Mouse (Mus musculus) CH12.LX (cell line): ENCODE data around the gene Tbc1d14. TPM values are rescaled to one million over a fixed set of nuclear protein-coding genes. Genes with fewer than 3 reads are reported as not detected.
A peak's percentile ranks its signal among the peaks of the same experiment; 100 is the strongest.

Experiments
- DNase-seq: peaks from one replicate; pipeline ENCODE4 v3.0.0-alpha.2; 2013; ENCODE audit errors: extremely low read depth
- H3K27ac ChIP-seq: 2 replicates; pipeline ENCODE4 v1.5.1; 2012; ENCODE audit warnings: low read depth, mild to moderate bottlenecking, control low read depth, moderate library complexity; ENCODE audit not compliant: insufficient read depth
- H3K27me3 ChIP-seq: replicated peaks from 2 replicates; pipeline ENCODE3; 2012; ENCODE audit warnings: inconsistent platforms
- H3K36me3 ChIP-seq, 2 experiments: replicated peaks in 1 of 2; 2 replicates each; pipeline versions ENCODE3 to v1.6.1; 2012; ENCODE audit warnings: inconsistent platforms in 1 of 2, low read length in 1 of 2, mild to moderate bottlenecking in 1 of 2, mixed read lengths in 1 of 2, moderate library complexity in 1 of 2; ENCODE audit not compliant: control insufficient read depth in 1 of 2, insufficient read depth in 1 of 2
- H3K4me1 ChIP-seq, 2 experiments: 2 replicates each; pipeline ENCODE4 v1.6.1; 2012; ENCODE audit warnings: inconsistent platforms in 1 of 2, moderate library complexity in 1 of 2; ENCODE audit not compliant: insufficient read depth in 2 of 2, control insufficient read depth in 1 of 2
- H3K4me2 ChIP-seq: 2 replicates; pipeline ENCODE4 v1.6.1; 2012; ENCODE audit warnings: low read depth, mild to moderate bottlenecking, control low read depth; ENCODE audit not compliant: poor library complexity, insufficient read depth, severe bottlenecking
- H3K4me3 ChIP-seq, 3 experiments: fragments of 150-350 bp in 1 of 3; sonication (generic) in 1 of 3; replicated peaks in 1 of 3; 2 replicates each; pipeline versions ENCODE3 to v1.5.1; 2011 to 2012; ENCODE audit warnings: low read depth in 2 of 3, low read length in 2 of 3, mild to moderate bottlenecking in 2 of 3, moderate library complexity in 2 of 3, control low read depth in 1 of 3, improper control_type of control experiment in 1 of 3, inconsistent platforms in 1 of 3, mixed read lengths in 1 of 3; ENCODE audit not compliant: poor library complexity in 1 of 3
- H3K79me2 ChIP-seq: replicated peaks from 2 replicates; pipeline ENCODE4 v1.6.1; 2012; ENCODE audit warnings: mild to moderate bottlenecking, moderate library complexity; ENCODE audit not compliant: control insufficient read depth, poor library complexity, insufficient read depth, severe bottlenecking; ENCODE audit errors: extremely low read depth
- H3K9ac ChIP-seq: 2 replicates; pipeline ENCODE4 v1.6.1; 2012; ENCODE audit warnings: low read depth, mild to moderate bottlenecking, control low read depth, moderate library complexity; ENCODE audit not compliant: insufficient read depth
- H3K9me3 ChIP-seq: replicated peaks from 2 replicates; pipeline ENCODE3; 2012; ENCODE audit warnings: low read length, inconsistent platforms, mixed read lengths
- BHLHE40 ChIP-seq: IDR thresholded peaks from 2 replicates; pipeline ENCODE4 v1.6.1; 2011; ENCODE audit warnings: mild to moderate bottlenecking, low read depth, low read length, improper control_type of control experiment
- CHD1 ChIP-seq: IDR thresholded peaks from 2 replicates; pipeline ENCODE4 v1.6.1; 2012; ENCODE audit warnings: low read depth, low read length, improper control_type of control experiment, inconsistent platforms
- CHD2 ChIP-seq: IDR thresholded peaks from 2 replicates; pipeline ENCODE4 v1.6.1; 2011; ENCODE audit warnings: low read length, improper control_type of control experiment
- CTCF ChIP-seq, 2 experiments: IDR thresholded peaks in 1 of 2; conservative IDR thresholded peaks in 1 of 2; 2 replicates each; pipeline ENCODE4 v1.5.1; 2011 to 2012; ENCODE audit warnings: low read depth in 2 of 2, low read length in 2 of 2, improper control_type of control experiment in 1 of 2, inconsistent platforms in 1 of 2, mild to moderate bottlenecking in 1 of 2, moderate library complexity in 1 of 2
- E2F4 ChIP-seq: IDR thresholded peaks from 2 replicates; pipeline ENCODE4 v1.6.1; 2011; ENCODE audit warnings: low read depth, low read length, improper control_type of control experiment; ENCODE audit not compliant: insufficient replicate concordance
- ELF1 ChIP-seq: IDR thresholded peaks from 2 replicates; pipeline ENCODE4 v1.6.1; 2014; ENCODE audit warnings: low read depth, mild to moderate bottlenecking, inconsistent platforms, low read length, improper control_type of control experiment
- EP300 ChIP-seq: IDR thresholded peaks from 2 replicates; pipeline ENCODE4 v1.6.1; 2011; ENCODE audit warnings: low read length, improper control_type of control experiment
- ETS1 ChIP-seq: conservative IDR thresholded peaks from 2 replicates; pipeline ENCODE4 v1.6.1; 2012; ENCODE audit warnings: low read depth, mild to moderate bottlenecking, inconsistent platforms, low read length, improper control_type of control experiment, moderate library complexity
- HCFC1 ChIP-seq: IDR thresholded peaks from 2 replicates; pipeline ENCODE4 v1.6.1; 2012; ENCODE audit warnings: low read depth, mild to moderate bottlenecking, inconsistent platforms, low read length, improper control_type of control experiment
- IRF4 ChIP-seq: IDR thresholded peaks from 2 replicates; pipeline ENCODE4 v1.6.1; 2014; ENCODE audit warnings: low read depth, mild to moderate bottlenecking, inconsistent platforms, low read length, improper control_type of control experiment
- JUN ChIP-seq: IDR thresholded peaks from 2 replicates; pipeline ENCODE4 v1.6.1; 2011; ENCODE audit warnings: low read depth, mild to moderate bottlenecking, low read length, improper control_type of control experiment, moderate library complexity; ENCODE audit not compliant: insufficient read depth
- JUND ChIP-seq: conservative IDR thresholded peaks from 2 replicates; pipeline ENCODE4 v1.6.1; 2011; ENCODE audit warnings: low read depth, low read length, improper control_type of control experiment
- MAFK ChIP-seq: IDR thresholded peaks from 2 replicates; pipeline ENCODE4 v1.6.1; 2011; ENCODE audit warnings: low read length, improper control_type of control experiment; ENCODE audit not compliant: insufficient replicate concordance
- MAX ChIP-seq: IDR thresholded peaks from 2 replicates; pipeline ENCODE4 v1.6.1; 2011; ENCODE audit warnings: low read length, improper control_type of control experiment
- MAZ ChIP-seq: IDR thresholded peaks from 2 replicates; pipeline ENCODE4 v1.6.1; 2012; ENCODE audit warnings: low read depth, mild to moderate bottlenecking, inconsistent platforms, low read length, improper control_type of control experiment, moderate library complexity
- MXI1 ChIP-seq: IDR thresholded peaks from 2 replicates; pipeline ENCODE4 v1.6.1; 2011; ENCODE audit warnings: mild to moderate bottlenecking, low read depth, low read length, improper control_type of control experiment
- MYC ChIP-seq: IDR thresholded peaks from 2 replicates; pipeline ENCODE4 v1.6.1; 2011; ENCODE audit warnings: low read depth, mild to moderate bottlenecking, improper control_type of control experiment, low read length
- NELFE ChIP-seq: IDR thresholded peaks from 2 replicates; pipeline ENCODE4 v1.6.1; 2011; ENCODE audit warnings: low read depth, low read length, improper control_type of control experiment
- NRF1 ChIP-seq: IDR thresholded peaks from 2 replicates; pipeline ENCODE4 v1.6.1; 2014; ENCODE audit warnings: low read depth, mild to moderate bottlenecking, inconsistent platforms, low read length, improper control_type of control experiment, moderate library complexity
- PAX5 ChIP-seq: IDR thresholded peaks from 2 replicates; pipeline ENCODE4 v1.6.1; 2012; ENCODE audit warnings: low read length, inconsistent platforms, mixed read lengths
- POLR2A ChIP-seq: IDR thresholded peaks from 2 replicates; pipeline ENCODE4 v1.6.1; 2011; ENCODE audit warnings: low read depth, mild to moderate bottlenecking, improper control_type of control experiment, low read length
- POLR2AphosphoS2 ChIP-seq: IDR thresholded peaks from 2 replicates; pipeline ENCODE4 v1.6.1; 2011; ENCODE audit warnings: low read depth, low read length, improper control_type of control experiment
- RAD21 ChIP-seq: IDR thresholded peaks from 2 replicates; pipeline ENCODE4 v1.6.1; 2011; ENCODE audit warnings: low read depth, mild to moderate bottlenecking, low read length, improper control_type of control experiment, moderate library complexity
- RCOR1 ChIP-seq: conservative IDR thresholded peaks from 2 replicates; pipeline ENCODE4 v1.6.1; 2012; ENCODE audit warnings: low read depth, mild to moderate bottlenecking, inconsistent platforms, low read length, improper control_type of control experiment
- SMC3 ChIP-seq: IDR thresholded peaks from 2 replicates; pipeline ENCODE4 v1.6.1; 2011; ENCODE audit warnings: low read depth, low read length, improper control_type of control experiment
- TBP ChIP-seq: conservative IDR thresholded peaks from 2 replicates; pipeline ENCODE4 v1.6.1; 2011; ENCODE audit warnings: low read depth, low read length, improper control_type of control experiment
- UBTF ChIP-seq: IDR thresholded peaks from 2 replicates; pipeline ENCODE4 v1.6.1; 2012; ENCODE audit warnings: low read depth, mild to moderate bottlenecking, inconsistent platforms, low read length, improper control_type of control experiment, moderate library complexity
- USF1 ChIP-seq: IDR thresholded peaks from 2 replicates; pipeline ENCODE4 v1.6.1; 2014; ENCODE audit warnings: low read depth, mild to moderate bottlenecking, inconsistent platforms, low read length, improper control_type of control experiment
- USF2 ChIP-seq: conservative IDR thresholded peaks from 2 replicates; pipeline ENCODE4 v1.6.1; 2011; ENCODE audit warnings: low read depth, low read length, improper control_type of control experiment
- ZC3H11A ChIP-seq: IDR thresholded peaks from 2 replicates; pipeline ENCODE4 v1.6.1; 2012; ENCODE audit warnings: low read depth, mild to moderate bottlenecking, inconsistent platforms, low read length, improper control_type of control experiment
- ZKSCAN1 ChIP-seq: IDR thresholded peaks from 2 replicates; pipeline ENCODE4 v1.6.1; 2012; ENCODE audit warnings: low read depth, inconsistent platforms, low read length, improper control_type of control experiment, borderline replicate concordance
- ZMIZ1 ChIP-seq: IDR thresholded peaks from 2 replicates; pipeline ENCODE4 v1.6.1; 2012; ENCODE audit warnings: low read depth, mild to moderate bottlenecking, inconsistent platforms, low read length, improper control_type of control experiment
- ZNF384 ChIP-seq: IDR thresholded peaks from 2 replicates; pipeline ENCODE4 v1.6.1; 2012; ENCODE audit warnings: low read depth, low read length, improper control_type of control experiment, inconsistent platforms
- dilution Hi-C: fragments of 300-500 bp; cut with MboI; formaldehyde crosslinking; loops from 2 replicates; pipeline ENCODE4 v1.14.3; 2020; ENCODE audit warnings: low sequenced_read_pairs; ENCODE audit not compliant: extremely low pct_unique_long_range_greater_than_20kb, extremely low pct_ligation_motif_present
- in situ Hi-C: fragments of 300-500 bp; cut with MboI; formaldehyde crosslinking; loops from 3 replicates; pipeline ENCODE4 v1.14.3; 2019; ENCODE audit warnings: low sequenced_read_pairs, low pct_ligation_motif_present, low pct_unique_long_range_greater_than_20kb, mixed read lengths
- polyA plus RNA-seq: library from polyadenylated mRNA; unstranded; fragments of >175 nt; gene quantifications from 2 replicates; pipeline ENCODE4 v1.2.1, GENCODE M21; 2012; ENCODE audit warnings: low read depth; ENCODE audit not compliant: insufficient read length
- total RNA-seq, 2 experiments: library from RNA; depleted of rRNA; stranded (reverse); fragments of 300-350 nt in 1 of 2; fragments of >200 nt in 1 of 2; gene quantifications; 2 replicates each; pipeline ENCODE4 v1.2.3; 2012 to 2014

Gene Tbc1d14
- total and polyA plus RNA-seq, 3 experiments: 5.7 to 29.1 (median 10.1) TPM

- peaks cover 23 to 70% of the 10 kb centered on the region in 2 experiments for H3K4me1 ChIP-seq
- H3K4me2 ChIP-seq: no peak overlapping the region
- H3K9ac ChIP-seq: no peak overlapping the region
- peaks cover 3% of the 10 kb centered on the region; the same call in 1 of the 2 replicates for H3K79me2 ChIP-seq
- in situ Hi-C loops: no loop called here
- no peaks in the 10 kb centered on the region for H3K9me3 ChIP-seq
- no peak for DNase-seq
- peak overlapping the region; percentile 16; the same call in 1 of the 2 replicates for H3K27ac ChIP-seq
- dilution Hi-C loops: no loop called here
- TF ChIP-seq MXI1: no peak
- TF ChIP-seq CHD1: no peak
- no peak for TF ChIP-seq NELFE
- TF ChIP-seq MAZ: no peak
- no peak for TF ChIP-seq JUN
- no peak for TF ChIP-seq BHLHE40
- no peak overlapping the region for H3K4me3 ChIP-seq
- peaks cover 0 to 15% of the 10 kb centered on the region in 2 experiments for H3K36me3 ChIP-seq
- H3K27me3 ChIP-seq: no peaks in the 10 kb centered on the region
Measured at GRCm38 (mm10) chr5:36554496-36554895, 38.6 kb downstream of the Tbc1d14 start.

DNA sequence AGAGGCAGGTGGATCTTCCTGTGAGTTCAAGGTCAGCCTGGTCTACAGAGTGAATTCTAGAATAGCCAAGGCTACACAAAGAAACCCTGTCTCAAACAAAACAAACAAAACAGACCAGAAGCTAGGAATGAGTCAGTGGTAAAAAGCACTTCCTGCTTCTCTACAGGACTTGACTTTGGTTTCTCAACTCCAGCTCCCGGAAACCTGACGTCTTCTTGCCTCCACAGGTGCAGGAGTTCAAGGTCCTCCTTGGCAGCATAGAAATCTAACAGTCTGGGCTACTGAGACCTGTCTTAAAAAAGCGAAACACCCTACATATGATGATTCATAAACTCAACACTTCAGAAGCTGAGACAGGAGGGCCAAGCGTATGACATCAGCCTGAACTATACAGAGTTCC, 39.2 kb downstream of the Tbc1d14 start:
- Histone ChIP-seq H3K27ac (peak overlapping the region; percentile 16; the same call in 1 of the 2 replicates), H3K27me3 (no peaks in the 10 kb centered on the region), H3K4me2 (no peak overlapping the region), H3K4me3 (peak overlapping the region in 1 of 3 experiments; percentile 2), H3K79me2 (peaks cover 3% of the 10 kb centered on the region; the same call in 1 of the 2 replicates), H3K9me3 (no peaks in the 10 kb centered on the region), H3K9ac (no peak overlapping the region), H3K4me1 (peaks cover 28 to 76% of the 10 kb centered on the region in 2 experiments), H3K36me3 (peaks cover 0 to 12% of the 10 kb centered on the region in 2 experiments)
- in situ Hi-C loops (no loop called here), dilution Hi-C loops (no loop called here)
- peak; percentile 79 for DNase-seq
- TF ChIP-seq MAFK (no peak), MAX (no peak), CTCF (conservative IDR thresholded peaks at IDR 0.05 in 1 of 2, IDR thresholded peaks at IDR 0.05 in 1 of 2; ENCODE audit: low read depth in 2 of 2, low read length in 2 of 2) (no peak), RCOR1 (peak; percentile 75; the same call in 1 of the 2 replicates), BHLHE40 (peak; percentile 59), CHD2 (no peak), JUND (peak; percentile 87), POLR2AphosphoS2 (no peak), SMC3 (0 out of 2 replicates have a peak, but pooled peaks have one; percentile 4), CHD1 (no peak), POLR2A (no peak), TBP (no peak), NRF1 (no peak), ZKSCAN1 (no peak), IRF4 (peak; percentile 92), E2F4 (no peak), USF1 (no peak), ZC3H11A (no peak), ZMIZ1 (no peak), UBTF (no peak), EP300 (peak; percentile 88), ETS1 (peak; percentile 57), JUN (peak; percentile 74), ZNF384 (no peak), MAZ (no peak), MXI1 (peak; percentile 23; the same call in 1 of the 2 replicates), RAD21 (no peak; the same call in 1 of the 2 replicates), PAX5 (no peak), MYC (no peak), HCFC1 (peak; percentile 25; the same call in 1 of the 2 replicates), ELF1 (peak; percentile 85), USF2 (no peak)
